Mouse (Mus musculus) myocyte (in vitro differentiated cells): ENCODE measurements at regions not wholly inside any gene's neighbourhood (a gene's known extent, or its start where the extent isn't known, plus 50 kb on each side); places are given as distances from the start of the nearest gene placed in this dataset.

Experiments used
- CEBPB ChIP-seq: IDR thresholded peaks from 2 replicates; pipeline ENCODE4 v1.6.1; 2011; ENCODE audit warnings: mild to moderate bottlenecking, moderate library complexity; ENCODE audit not compliant: poor library complexity, insufficient read depth, severe bottlenecking
- E2F4 ChIP-seq: IDR thresholded peaks from one replicate; pipeline ENCODE4 v1.6.1; 2011; ENCODE audit warnings: mild to moderate bottlenecking, control low read depth, moderate library complexity; ENCODE audit not compliant: insufficient read depth
- MAX ChIP-seq: IDR thresholded peaks from one replicate; pipeline ENCODE4 v1.6.1; 2011; ENCODE audit warnings: low read depth, mild to moderate bottlenecking, control low read depth
- MYOD1 ChIP-seq, 3 experiments: IDR thresholded peaks; one replicate each; pipeline ENCODE4 v1.6.1; 2011; ENCODE audit warnings: control low read depth in 2 of 3, low read depth in 2 of 3, mild to moderate bottlenecking in 2 of 3, moderate library complexity in 1 of 3; ENCODE audit not compliant: insufficient read length in 2 of 3, control insufficient read depth in 1 of 3
- MYOG ChIP-seq, 3 experiments: IDR thresholded peaks; one replicate each; pipeline ENCODE4 v1.6.1; 2011; ENCODE audit warnings: control low read depth in 2 of 3, low read depth in 2 of 3, mild to moderate bottlenecking in 2 of 3; ENCODE audit not compliant: insufficient read length in 2 of 3, control insufficient read depth in 1 of 3, insufficient read depth in 1 of 3
- POLR2A ChIP-seq: IDR thresholded peaks from one replicate; pipeline ENCODE4 v1.6.1; 2011; ENCODE audit warnings: low read depth, mild to moderate bottlenecking, control low read depth, moderate library complexity; ENCODE audit not compliant: insufficient read length
- POLR2AphosphoS2 ChIP-seq: IDR thresholded peaks from one replicate; pipeline ENCODE4 v1.6.1; 2011; ENCODE audit warnings: low read depth, control low read depth; ENCODE audit not compliant: insufficient read length
- SRF ChIP-seq: IDR thresholded peaks from one replicate; pipeline ENCODE4 v1.6.1; 2011; ENCODE audit warnings: low read depth; ENCODE audit not compliant: control insufficient read depth, insufficient read length
- TCF12 ChIP-seq: IDR thresholded peaks from one replicate; pipeline ENCODE4 v1.6.1; 2011; ENCODE audit warnings: mild to moderate bottlenecking, control low read depth; ENCODE audit not compliant: poor library complexity, insufficient read depth, severe bottlenecking
- TCF3 ChIP-seq: IDR thresholded peaks from one replicate; pipeline ENCODE4 v1.6.1; 2011; ENCODE audit warnings: low read depth, control low read depth; ENCODE audit not compliant: insufficient read length
- USF1 ChIP-seq: IDR thresholded peaks from one replicate; pipeline ENCODE4 v1.6.1; 2011; ENCODE audit warnings: low read depth, mild to moderate bottlenecking, control low read depth, moderate library complexity

- TF ChIP-seq POLR2A = no peak
- TF ChIP-seq POLR2AphosphoS2 = no peak
- TF ChIP-seq MAX = no peak
- TF ChIP-seq MYOD1 (IDR thresholded peaks at IDR 0.05; ENCODE audit: control insufficient read depth in 1 of 3, insufficient read length in 2 of 3, low read depth in 2 of 3) = no peak
- no peak for TF ChIP-seq TCF12
- TF ChIP-seq CEBPB = no peak
- no peak for TF ChIP-seq TCF3
- TF ChIP-seq USF1 = no peak
- TF ChIP-seq MYOG (IDR thresholded peaks at IDR 0.05; ENCODE audit: control insufficient read depth in 1 of 3, insufficient read depth in 1 of 3, insufficient read length in 2 of 3, low read depth in 2 of 3) = no peak
- TF ChIP-seq E2F4 = no peak
- TF ChIP-seq SRF = no peak
These were observed 61.2 kb upstream of the Bmp2k start for GRCm38 (mm10) chr5:96936239-96936638.
